Mouse (Mus musculus) liver, embryonic 12.5 days (tissue): ENCODE results near the gene Tff1. TPM values are rescaled to one million over a fixed set of nuclear protein-coding genes. Genes with fewer than 3 reads are reported as not detected.
A peak's percentile ranks its signal among the peaks of the same experiment; 100 is the strongest.

Source experiments
- ATAC-seq: fragments of 200-750 bp; cut with Nextera tagmentation; 2 replicates; pipeline ENCODE4 v1.8.0; 2017; ENCODE audit warnings: moderate number of reproducible peaks, mild to moderate bottlenecking, moderate library complexity
- H3K27ac ChIP-seq: fragments of 300-500 bp; sonication (generic); 2 replicates; pipeline ENCODE4 v1.5.1; 2016; ENCODE audit warnings: mild to moderate bottlenecking
- H3K27me3 ChIP-seq: fragments of 300-500 bp; sonication (generic); replicated peaks from 2 replicates; pipeline ENCODE4 v1.6.1; 2016; ENCODE audit warnings: mild to moderate bottlenecking, moderate library complexity
- H3K36me3 ChIP-seq: fragments of 300-500 bp; sonication (generic); 2 replicates; pipeline ENCODE4 v1.6.1; 2016; ENCODE audit warnings: mild to moderate bottlenecking, moderate library complexity
- H3K4me1 ChIP-seq: fragments of 300-500 bp; sonication (generic); 2 replicates; pipeline ENCODE4 v1.6.1; 2016
- H3K4me2 ChIP-seq: fragments of 300-500 bp; sonication (generic); 2 replicates; pipeline ENCODE4 v1.6.1; 2016; ENCODE audit warnings: mild to moderate bottlenecking, moderate library complexity
- H3K4me3 ChIP-seq: fragments of 300-500 bp; sonication (generic); 2 replicates; pipeline ENCODE4 v1.5.1; 2016; ENCODE audit warnings: mild to moderate bottlenecking, moderate library complexity
- H3K9ac ChIP-seq: fragments of 300-500 bp; sonication (generic); 2 replicates; pipeline ENCODE4 v1.6.1; 2016; ENCODE audit warnings: mild to moderate bottlenecking, moderate library complexity
- H3K9me3 ChIP-seq: fragments of 300-500 bp; sonication (generic); replicated peaks from 2 replicates; pipeline ENCODE4 v1.6.1; 2016; ENCODE audit warnings: mild to moderate bottlenecking, moderate library complexity
- WGBS: fragments of 180-500 bp; shearing (Covaris S2); methylation state at CpG from one replicate; pipeline ENCODE4 v1.1.7; 2016; ENCODE audit not compliant: insufficient replicate concordance; 5-methylcytosine and 5-hydroxymethylcytosine counted together
- polyA plus RNA-seq: library from polyadenylated mRNA; unstranded; fragments of >200 nt; fragmentation: Nextera tagmentation; extraction: Ambion mirVana; gene quantifications from 2 replicates; pipeline ENCODE4 v1.2.1, GENCODE M21; 2016

Gene Tff1
- polyA plus RNA-seq, 1 experiment from 2014 or later, result 0.46 TPM

DNA sequence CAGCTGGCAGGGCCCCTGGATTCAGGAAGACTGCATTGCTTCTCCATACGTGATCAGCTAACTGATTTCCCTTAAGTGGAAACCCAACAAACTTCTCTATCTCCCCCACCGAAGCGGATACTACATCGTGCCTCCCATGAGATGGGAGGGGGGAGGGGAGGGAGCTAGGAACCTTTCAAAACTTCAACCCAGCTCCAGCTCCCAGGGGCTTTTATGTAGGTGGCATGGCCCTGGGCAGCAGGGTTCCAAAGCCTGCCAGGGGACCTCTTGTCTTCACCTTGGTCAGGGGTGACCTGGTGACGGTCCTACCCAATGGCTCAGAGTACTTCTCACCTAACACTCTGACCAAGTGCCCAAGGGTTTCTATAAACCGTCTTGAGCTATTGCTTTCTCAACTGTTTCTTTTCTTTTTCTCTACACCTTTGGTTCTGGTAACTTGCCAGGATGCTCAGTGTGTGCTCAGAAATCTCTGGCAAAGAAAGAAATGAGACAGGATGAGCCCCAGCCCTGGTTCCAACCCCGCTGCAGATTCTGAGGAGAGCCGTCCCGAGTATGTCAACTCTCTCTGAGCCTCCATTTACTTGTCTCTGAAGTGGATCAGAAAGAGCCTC is 36.3 kb downstream of the Tff1 start:
- H3K4me3 ChIP-seq, result no peak overlapping the region

DNA sequence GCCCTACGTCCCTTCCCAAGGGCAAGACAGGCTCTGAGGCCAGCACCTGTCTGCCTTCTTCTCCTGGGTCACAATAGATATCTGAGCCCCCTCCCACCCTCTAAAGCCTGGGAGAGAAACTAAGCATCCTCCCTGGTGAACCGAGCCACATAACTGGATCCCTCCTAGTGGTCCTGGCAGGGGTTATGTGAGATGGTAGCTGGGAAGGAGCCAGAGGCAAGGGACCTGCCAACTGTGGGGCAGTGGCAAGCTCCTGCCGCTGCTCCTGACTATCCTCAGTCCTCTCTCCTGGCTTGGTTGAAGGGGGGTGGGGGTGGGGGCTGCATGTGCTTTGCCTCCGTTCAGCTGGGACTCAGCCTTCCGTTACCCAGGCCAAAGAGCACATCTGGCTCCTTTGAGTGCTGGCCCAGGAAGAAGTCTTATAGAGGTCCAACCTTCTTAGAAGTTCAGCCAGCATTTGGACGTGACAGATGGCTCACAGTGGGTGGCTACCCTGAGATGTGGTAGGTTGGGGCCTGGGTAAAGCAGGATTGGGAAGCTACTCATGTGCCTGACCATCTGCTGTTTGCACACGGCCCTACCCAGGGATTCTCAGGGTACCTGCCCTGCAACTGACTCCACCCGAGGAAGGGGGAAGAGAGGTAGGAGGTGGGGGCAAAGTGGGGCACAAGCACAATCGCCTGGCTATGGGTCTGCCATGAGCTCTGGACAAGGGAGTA is 39.4 kb downstream of the Tff1 start:
- H3K4me1 ChIP-seq, result peaks cover 9% of the 10 kb centered on the region
- ATAC-seq, result no peak
- H3K4me3 ChIP-seq, result no peak overlapping the region
- peaks cover 53% of the 10 kb centered on the region for H3K27me3 ChIP-seq
- no peaks in the 10 kb centered on the region for H3K36me3 ChIP-seq
- no peak overlapping the region for H3K4me2 ChIP-seq
- H3K27ac ChIP-seq, result no peak overlapping the region
- H3K9ac ChIP-seq, result no peak overlapping the region
- 41% methylated on average over 9 of the region's 9 CpGs for WGBS
- H3K9me3 ChIP-seq, result no peaks in the 10 kb centered on the region

More for the DNA sequence above, 36.3 kb downstream of the Tff1 start:
- no peaks in the 10 kb centered on the region for H3K36me3 ChIP-seq
- H3K4me1 ChIP-seq, result 0 out of 2 replicates have a peak, but pooled peaks cover under 1% of the 10 kb centered on the region
- WGBS, result 60% methylated on average over 9 of the region's 9 CpGs
- ATAC-seq, result no peak
- peaks cover 42% of the 10 kb centered on the region for H3K27me3 ChIP-seq
- no peaks in the 10 kb centered on the region for H3K9me3 ChIP-seq
- no peak overlapping the region for H3K9ac ChIP-seq
- no peak overlapping the region for H3K27ac ChIP-seq
- H3K4me2 ChIP-seq, result no peak overlapping the region

DNA sequence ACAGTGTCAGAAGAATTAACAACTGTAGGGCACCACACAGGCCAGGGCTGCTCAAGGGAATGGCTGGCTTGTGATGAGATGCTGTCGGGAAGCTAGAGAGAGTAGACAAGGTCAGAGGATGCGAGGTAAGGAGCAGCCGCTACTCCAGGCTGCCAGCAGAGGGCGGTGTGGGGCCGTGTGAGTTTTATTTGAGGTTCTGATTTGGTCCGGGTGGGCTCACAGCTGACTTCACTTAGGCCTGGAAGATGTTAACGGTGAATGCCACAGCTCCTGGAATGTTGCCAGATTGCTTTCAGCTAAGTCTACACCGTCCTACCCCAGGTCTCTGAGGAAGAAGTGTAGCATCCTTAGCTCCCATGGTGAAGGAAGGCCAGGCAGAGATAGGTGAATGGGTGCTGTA is 43.1 kb downstream of the Tff1 start:
- Histone ChIP-seq H3K9ac (no peak overlapping the region), H3K4me3 (no peak overlapping the region), H3K36me3 (no peaks in the 10 kb centered on the region), H3K4me1 (peaks cover 12% of the 10 kb centered on the region), H3K9me3 (no peaks in the 10 kb centered on the region), H3K4me2 (no peak overlapping the region), H3K27me3 (peaks cover 48% of the 10 kb centered on the region), H3K27ac (no peak overlapping the region)
- ATAC-seq, result no peak
- WGBS, result 8% methylated on average over 8 of the region's 8 CpGs

DNA sequence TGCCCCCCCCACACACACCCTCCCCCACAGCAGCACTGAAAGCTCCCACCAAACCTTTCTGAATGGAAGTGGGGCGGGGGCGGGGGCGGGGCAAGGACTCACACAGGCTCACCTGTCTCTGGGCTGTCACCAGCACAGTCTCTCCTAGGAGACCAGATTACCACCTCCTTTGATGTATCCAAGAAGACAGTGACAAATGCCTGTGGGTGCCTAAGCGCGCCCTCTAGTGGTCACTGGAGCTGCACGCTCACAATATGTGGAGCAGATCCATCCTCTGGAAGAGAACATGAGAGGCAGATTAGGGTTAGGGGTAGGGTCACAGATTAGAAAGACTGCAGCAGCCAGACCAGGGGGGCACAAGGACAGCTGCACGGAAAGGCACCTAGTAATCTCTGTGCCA is 45.6 kb downstream of the Tff1 start:
- ATAC-seq, result peak; percentile 64; the same call in 1 of the 2 replicates
- WGBS, result 3% methylated on average over 7 of the region's 7 CpGs

DNA sequence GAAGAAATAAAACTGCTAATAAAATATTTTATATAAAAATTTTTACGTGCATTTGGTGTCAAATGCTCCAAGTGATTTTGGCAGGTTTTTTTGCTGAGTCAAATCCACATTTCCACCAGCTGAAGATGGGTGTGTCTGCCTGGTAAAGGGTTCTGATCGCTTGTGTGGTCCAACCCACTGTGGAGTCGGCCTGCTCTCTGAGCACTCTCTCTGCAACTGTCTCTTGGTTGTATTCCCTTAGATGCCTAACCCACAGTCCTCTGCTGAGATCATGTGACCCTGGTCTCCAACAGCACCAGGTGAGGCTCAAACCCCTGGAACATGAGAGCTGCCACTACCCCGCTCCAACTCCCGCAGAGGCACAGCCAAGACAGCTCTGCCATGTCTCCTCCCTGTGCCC is 47.1 kb downstream of the Tff1 start:
- Histone ChIP-seq H3K4me1 (peaks cover 12% of the 10 kb centered on the region), H3K9ac (no peak overlapping the region), H3K4me2 (no peak overlapping the region), H3K27me3 (peaks cover 29% of the 10 kb centered on the region), H3K36me3 (no peaks in the 10 kb centered on the region), H3K27ac (no peak overlapping the region), H3K9me3 (no peaks in the 10 kb centered on the region), H3K4me3 (no peak overlapping the region)
- 69% methylated on average over 5 of the region's 5 CpGs for WGBS
- ATAC-seq, result no peak

More for the DNA sequence above, 45.6 kb downstream of the Tff1 start:
- H3K27ac ChIP-seq, result no peak overlapping the region
- no peak overlapping the region for H3K4me2 ChIP-seq
- H3K4me1 ChIP-seq, result peaks cover 12% of the 10 kb centered on the region
- peaks cover 30% of the 10 kb centered on the region for H3K27me3 ChIP-seq
- no peak overlapping the region for H3K4me3 ChIP-seq
- no peaks in the 10 kb centered on the region for H3K9me3 ChIP-seq
- no peaks in the 10 kb centered on the region for H3K36me3 ChIP-seq
- H3K9ac ChIP-seq, result no peak overlapping the region

DNA sequence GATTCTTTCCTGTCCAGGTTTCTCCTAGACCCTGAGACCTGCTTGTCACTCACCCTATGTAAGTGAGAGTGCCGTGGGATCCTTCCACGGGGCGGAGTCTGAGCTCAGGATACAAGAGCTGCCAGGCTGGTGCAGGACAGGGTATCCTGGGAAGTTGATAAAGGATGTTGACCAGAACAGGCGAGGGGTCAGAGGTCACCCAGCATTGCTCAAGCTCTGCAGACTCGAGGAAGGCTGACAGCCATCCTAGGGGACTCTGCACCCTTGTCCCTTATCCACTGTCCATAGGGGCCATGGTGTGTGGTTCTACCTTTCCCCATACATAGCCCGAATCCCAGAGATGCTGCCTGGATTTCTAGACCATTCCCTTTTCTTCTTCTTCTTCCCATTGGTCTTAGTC is 49.0 kb downstream of the Tff1 start:
- WGBS, result 58% methylated on average over 6 of the region's 6 CpGs

DNA sequence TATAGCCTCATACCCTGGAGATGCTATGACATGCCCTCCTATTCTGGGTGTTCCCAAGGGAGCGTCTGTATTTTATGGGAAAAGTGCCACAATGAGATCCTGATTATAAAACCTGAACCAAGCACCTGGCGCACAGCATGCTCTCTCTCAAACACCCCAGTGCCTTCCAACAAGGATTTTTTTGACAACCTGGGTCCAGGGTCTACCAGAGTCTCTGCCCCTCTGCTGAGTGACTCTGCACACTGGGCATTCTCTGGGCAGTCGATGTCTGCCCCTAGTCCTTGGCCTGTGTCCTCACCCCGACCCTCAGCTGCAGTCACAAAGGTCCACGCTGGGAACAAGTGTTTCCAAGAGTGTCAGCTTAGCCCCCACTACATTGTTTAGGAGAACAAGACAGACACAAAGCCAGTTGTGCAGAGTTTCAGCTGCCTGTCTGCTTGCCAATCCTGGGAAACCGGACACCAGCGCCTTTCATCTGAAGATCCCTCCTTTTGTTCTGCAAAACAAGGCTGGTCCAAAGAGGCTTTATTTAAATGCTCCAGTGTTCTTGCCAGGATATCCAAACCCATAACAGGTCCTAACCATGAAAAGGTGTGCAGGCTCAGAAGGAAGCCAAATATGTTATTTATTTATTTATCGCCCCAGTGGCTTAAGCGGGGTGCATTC is 51.8 kb downstream of the Tff1 start:
- 0 out of 2 replicates have a peak, but pooled peaks cover 3% of the 10 kb centered on the region for H3K36me3 ChIP-seq
- H3K27me3 ChIP-seq, result no peaks in the 10 kb centered on the region
- H3K9ac ChIP-seq, result no peak overlapping the region
- H3K9me3 ChIP-seq, result no peaks in the 10 kb centered on the region
- no peak for ATAC-seq
- H3K4me2 ChIP-seq, result no peak overlapping the region
- WGBS, result 75% methylated on average over 9 of the region's 9 CpGs
- H3K27ac ChIP-seq, result no peak overlapping the region
- H3K4me1 ChIP-seq, result 0 out of 2 replicates have a peak, but pooled peaks cover 3% of the 10 kb centered on the region
- no peak overlapping the region for H3K4me3 ChIP-seq

More for the DNA sequence above, 49.0 kb downstream of the Tff1 start:
- Histone ChIP-seq H3K4me2 (no peak overlapping the region), H3K36me3 (0 out of 2 replicates have a peak, but pooled peaks cover under 1% of the 10 kb centered on the region), H3K9me3 (no peaks in the 10 kb centered on the region), H3K27me3 (peaks cover 16% of the 10 kb centered on the region; the same call in 1 of the 2 replicates), H3K9ac (no peak overlapping the region), H3K27ac (no peak overlapping the region), H3K4me1 (peaks cover 5% of the 10 kb centered on the region; the same call in 1 of the 2 replicates), H3K4me3 (no peak overlapping the region)
- peak; percentile 46; the same call in 1 of the 2 replicates for ATAC-seq

Other genes with a start within 250 kb of the Tff1 start
- not detected in 2 replicates for gene Umodl1, start 210.6 kb downstream of the Tff1 start, polyA plus RNA-seq
- gene Abcg1, start 107.6 kb downstream of the Tff1 start, polyA plus RNA-seq, result 5.4 and 5.5 TPM in 2 replicates
- gene Tff3, start 35.6 kb downstream of the Tff1 start, polyA plus RNA-seq, result 2.2 and 2.3 TPM in 2 replicates
- gene Tff2, start 21.0 kb downstream of the Tff1 start, polyA plus RNA-seq, result not detected in 2 replicates
- 0.24 and 0.33 TPM in 2 replicates for gene Tmprss3, start 33.7 kb upstream of the Tff1 start, polyA plus RNA-seq
- gene Ubash3a, start 42.6 kb upstream of the Tff1 start, polyA plus RNA-seq, result 23.2 and 25.6 TPM in 2 replicates
- 0.25 and 0.32 TPM in 2 replicates for gene Rsph1, start 112.1 kb upstream of the Tff1 start, polyA plus RNA-seq
- 4.4 and 5.4 TPM in 2 replicates for gene Slc37a1, start 121.5 kb upstream of the Tff1 start, polyA plus RNA-seq
- 5.6 and 6.1 TPM in 2 replicates for gene Pde9a, start 220.9 kb upstream of the Tff1 start, polyA plus RNA-seq